Mouse (Mus musculus) brain, embryonic 14.5 days (tissue): ENCODE data around the gene Cers5. TPM values are rescaled to one million over a fixed set of nuclear protein-coding genes. Genes with fewer than 3 reads are reported as not detected.
"Not testable (repeated sequence)": the region's sequence is repeated elsewhere in the genome, so short reads cannot be mapped to it uniquely, and the experiment has no call there.

ENCODE experiments used
- DNase-seq: peaks from one replicate; pipeline ENCODE4 v3.0.0-alpha.2; 2011; ENCODE audit warnings: low read depth
- CTCF ChIP-seq: fragments of 200-500 bp; IDR thresholded peaks from 2 replicates; pipeline ENCODE4 v1.5.1; 2012; ENCODE audit warnings: inconsistent platforms, mild to moderate bottlenecking, moderate library complexity, borderline replicate concordance; ENCODE audit not compliant: insufficient read depth, insufficient read length; ENCODE audit errors: extremely low read depth
- POLR2A ChIP-seq: fragments of 200-500 bp; IDR thresholded peaks from 2 replicates; pipeline ENCODE4 v1.6.1; 2012; ENCODE audit warnings: mild to moderate bottlenecking, inconsistent platforms, borderline replicate concordance; ENCODE audit not compliant: poor library complexity, insufficient read depth, insufficient read length, severe bottlenecking; ENCODE audit errors: extremely low read depth
- polyA plus RNA-seq: library from polyadenylated mRNA; depleted of rRNA; stranded (reverse); fragments of >200 nt; gene quantifications from 2 replicates; pipeline ENCODE4 v1.2.3, GENCODE M21; 2012

The Cers5 gene
- polyA plus RNA-seq, 1 experiment: 69.4 TPM

GRCm38 (mm10) chr15:99712666-99713559, 59.8 kb downstream of the Cers5 start:
- TF ChIP-seq POLR2A: no peak
- DNase-seq: no peak

DNA sequence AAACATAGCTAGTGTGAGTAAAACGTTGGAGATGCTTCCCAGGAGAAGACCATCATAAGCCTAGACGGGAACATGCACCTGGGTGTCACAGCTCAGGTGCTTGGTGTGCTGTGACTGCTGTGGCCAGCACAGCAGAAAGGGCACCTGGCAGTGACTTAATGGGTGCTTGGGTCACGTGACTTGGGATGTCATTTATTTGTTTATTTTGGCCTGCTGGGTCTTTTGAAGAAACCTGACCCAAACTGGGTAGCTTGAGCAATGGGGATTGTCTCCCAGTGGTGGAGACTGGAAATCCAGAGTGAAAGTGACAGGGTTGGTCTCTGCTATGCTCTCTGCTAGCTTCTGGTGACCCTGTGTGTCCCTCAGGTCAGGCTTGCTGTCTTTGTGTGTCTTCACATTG, 61.2 kb downstream of the Cers5 start:
- no peak for DNase-seq
- TF ChIP-seq CTCF (no peak), POLR2A (no peak)

GRCm38 (mm10) chr15:99710221-99711190, 62.2 kb downstream of the Cers5 start:
- TF ChIP-seq POLR2A (no peak), CTCF (no peak)

DNA sequence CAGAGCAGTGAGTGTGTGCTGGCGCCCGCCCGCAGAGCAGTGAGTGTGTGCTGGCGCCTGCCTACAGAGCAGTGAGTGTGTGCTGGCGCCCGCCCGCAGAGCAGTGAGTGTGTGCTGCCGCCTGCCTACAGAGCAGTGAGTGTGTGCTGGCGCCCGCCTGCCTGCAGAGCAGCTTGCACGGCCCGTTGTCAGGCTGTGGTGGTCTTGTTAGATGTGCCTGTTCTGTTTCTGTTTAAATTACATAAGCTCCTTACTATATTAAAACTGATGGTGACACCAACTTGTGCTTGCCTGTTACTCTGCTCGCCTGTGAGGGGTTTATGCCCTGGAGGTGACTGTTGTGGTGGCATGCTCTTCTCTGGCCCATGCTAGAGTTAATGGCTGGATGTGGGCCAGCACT, 64.5 kb downstream of the Cers5 start:
- peak; percentile 13 for DNase-seq
- TF ChIP-seq CTCF: no peak
- no peak for TF ChIP-seq POLR2A

More at GRCm38 (mm10) chr15:99710221-99711190, 62.2 kb downstream of the Cers5 start:
- no peak for DNase-seq

DNA sequence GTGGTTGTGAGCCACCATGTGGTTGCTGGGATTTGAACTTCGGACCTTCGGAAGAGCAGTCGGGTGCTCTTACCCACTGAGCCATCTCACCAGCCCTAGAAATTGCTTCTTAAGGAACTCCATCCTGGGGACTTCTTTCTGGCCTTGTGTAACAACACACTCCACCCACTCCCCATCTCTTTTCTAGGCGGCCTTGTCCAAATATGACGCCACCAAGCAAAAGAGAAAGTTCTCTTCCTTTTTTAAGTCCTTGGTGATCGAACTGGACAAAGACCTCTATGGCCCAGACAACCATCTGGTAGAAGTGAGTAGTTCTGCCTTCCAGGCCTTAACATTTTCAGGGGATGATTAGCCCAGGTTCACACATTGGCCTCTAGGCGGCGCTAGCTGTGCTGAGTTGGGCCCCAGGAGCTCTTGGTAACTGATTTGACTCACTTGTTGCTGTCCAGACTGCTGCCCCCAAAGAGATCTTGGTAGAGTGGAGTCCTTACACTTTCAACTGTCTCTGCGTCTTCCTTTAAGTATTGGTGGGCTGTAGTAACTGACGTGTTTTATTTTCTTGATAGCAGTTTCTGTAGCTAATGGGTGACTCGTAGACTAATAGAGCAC, 67.1 kb downstream of the Cers5 start, which contains the start of gene Gm17349:
TSS of gene Gm17349 (minus strand) at position 51 of the 609 bp plus-strand sequence.
- peak; percentile 61 for DNase-seq
- TF ChIP-seq CTCF (peak; percentile 73), POLR2A (no peak)

DNA sequence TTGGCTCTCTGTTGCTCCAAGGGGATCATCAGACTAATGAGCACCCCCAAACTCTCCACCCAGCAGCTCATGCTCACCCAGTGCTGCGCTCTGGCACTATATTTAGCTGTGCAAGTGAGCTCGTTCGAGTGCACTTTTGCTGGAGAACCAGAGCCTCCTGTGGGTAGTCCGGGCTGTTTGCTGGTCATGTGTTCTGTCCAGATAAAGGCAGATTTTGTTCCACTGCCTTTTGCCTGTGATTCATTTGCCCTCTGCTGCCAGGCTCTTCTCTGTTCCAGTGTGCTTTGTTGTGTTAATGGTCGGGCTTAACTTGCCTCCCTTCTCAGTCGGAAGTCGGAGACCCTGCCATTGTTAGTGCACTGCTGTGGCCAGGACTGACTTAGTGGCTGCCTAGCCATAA, 67.8 kb downstream of the Cers5 start:
- DNase-seq: peak; percentile 57

GRCm38 (mm10) chr15:99704041-99704681, 68.5 kb downstream of the Cers5 start:
- TF ChIP-seq CTCF: no peak
- TF ChIP-seq POLR2A: no peak
- DNase-seq: peak; percentile 26

More for the DNA sequence above, 67.8 kb downstream of the Cers5 start:
- TF ChIP-seq CTCF (no peak), POLR2A (no peak)

GRCm38 (mm10) chr15:99703676-99704040, 69.0 kb downstream of the Cers5 start:
- TF ChIP-seq CTCF (no peak), POLR2A (no peak)
- DNase-seq: no peak

DNA sequence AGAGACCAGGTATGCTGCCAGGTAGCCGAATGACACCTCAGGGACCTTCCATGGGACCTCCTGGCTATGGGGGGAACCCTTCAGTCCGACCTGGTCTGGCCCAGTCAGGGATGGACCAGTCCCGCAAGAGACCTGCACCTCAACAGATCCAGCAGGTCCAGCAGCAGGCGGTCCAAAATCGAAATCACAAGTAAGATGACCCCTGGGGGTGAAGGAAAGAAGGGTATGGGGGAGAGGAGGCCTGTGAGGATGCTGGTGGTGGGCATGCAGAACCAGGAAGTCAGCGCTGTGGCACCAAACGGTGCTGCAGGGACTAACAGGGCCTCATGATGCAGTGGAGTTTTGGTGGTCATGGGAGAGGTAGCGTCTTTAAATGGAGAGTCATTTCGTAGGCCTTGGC, 69.6 kb downstream of the Cers5 start:
- DNase-seq: peak; percentile 24
- TF ChIP-seq POLR2A (no peak), CTCF (no peak)

- TF ChIP-seq POLR2A: peak; percentile 91
- peak; percentile 89 for TF ChIP-seq CTCF
Observed at GRCm38 (mm10) chr15:99701999-99702900, 70.4 kb downstream of the Cers5 start, which contains the start of gene Smarcd1. TSS of gene Smarcd1 (plus strand) at chr15:99702129.

GRCm38 (mm10) chr15:99701640-99701998, 71.1 kb downstream of the Cers5 start:
- not testable (repeated sequence) for DNase-seq

More at GRCm38 (mm10) chr15:99701999-99702900, 70.4 kb downstream of the Cers5 start, which contains the start of gene Smarcd1:
- peak; percentile 99 for DNase-seq
